Mouse (Mus musculus) liver, adult (tissue): ENCODE measurements around the gene Agap1.

Experiments
- GATA4 ChIP-seq: IDR thresholded peaks from 2 replicates; pipeline ENCODE4 v1.6.1; 2014; ENCODE audit warnings: mild to moderate bottlenecking, low read length; ENCODE audit not compliant: insufficient replicate concordance

The Agap1 gene

GRCm38 (mm10) chr1:89566578-89567488, 112.2 kb downstream of the Agap1 start:
- TF ChIP-seq GATA4: peak; percentile 49; the same call in 1 of the 2 replicates

- TF ChIP-seq GATA4: no peak
Observed at GRCm38 (mm10) chr1:89568546-89569405, 114.2 kb downstream of the Agap1 start.

GRCm38 (mm10) chr1:89570522-89571299, 116.1 kb downstream of the Agap1 start:
- TF ChIP-seq GATA4: peak; percentile 30; the same call in 1 of the 2 replicates

- TF ChIP-seq GATA4: no peak
Observed at GRCm38 (mm10) chr1:89573486-89573885, 118.9 kb downstream of the Agap1 start.

GRCm38 (mm10) chr1:89574941-89575890, 120.6 kb downstream of the Agap1 start:
- TF ChIP-seq GATA4: no peak

- TF ChIP-seq GATA4: no peak
Observed at GRCm38 (mm10) chr1:89576174-89576890, 121.7 kb downstream of the Agap1 start.

- TF ChIP-seq GATA4: no peak
Observed at GRCm38 (mm10) chr1:89576985-89577384, 122.4 kb downstream of the Agap1 start.

- TF ChIP-seq GATA4: no peak
Observed at GRCm38 (mm10) chr1:89580031-89580998, 125.7 kb downstream of the Agap1 start.

- no peak for TF ChIP-seq GATA4
Observed at GRCm38 (mm10) chr1:89580999-89581765, 126.6 kb downstream of the Agap1 start.

- no peak for TF ChIP-seq GATA4
Observed at GRCm38 (mm10) chr1:89581766-89582125, 127.1 kb downstream of the Agap1 start.

GRCm38 (mm10) chr1:89583369-89583768, 128.8 kb downstream of the Agap1 start:
- TF ChIP-seq GATA4: no peak

- no peak for TF ChIP-seq GATA4
Observed at GRCm38 (mm10) chr1:89586991-89587683, 132.5 kb downstream of the Agap1 start.
